Mouse (Mus musculus): ENCODE measurements at regions not wholly inside any gene's neighbourhood (a gene's known extent, or its start where the extent isn't known, plus 50 kb on each side); places are given as distances from the start of the nearest gene placed in this dataset.
A peak's percentile ranks its signal among the peaks of the same experiment; 100 is the strongest.

DNA sequence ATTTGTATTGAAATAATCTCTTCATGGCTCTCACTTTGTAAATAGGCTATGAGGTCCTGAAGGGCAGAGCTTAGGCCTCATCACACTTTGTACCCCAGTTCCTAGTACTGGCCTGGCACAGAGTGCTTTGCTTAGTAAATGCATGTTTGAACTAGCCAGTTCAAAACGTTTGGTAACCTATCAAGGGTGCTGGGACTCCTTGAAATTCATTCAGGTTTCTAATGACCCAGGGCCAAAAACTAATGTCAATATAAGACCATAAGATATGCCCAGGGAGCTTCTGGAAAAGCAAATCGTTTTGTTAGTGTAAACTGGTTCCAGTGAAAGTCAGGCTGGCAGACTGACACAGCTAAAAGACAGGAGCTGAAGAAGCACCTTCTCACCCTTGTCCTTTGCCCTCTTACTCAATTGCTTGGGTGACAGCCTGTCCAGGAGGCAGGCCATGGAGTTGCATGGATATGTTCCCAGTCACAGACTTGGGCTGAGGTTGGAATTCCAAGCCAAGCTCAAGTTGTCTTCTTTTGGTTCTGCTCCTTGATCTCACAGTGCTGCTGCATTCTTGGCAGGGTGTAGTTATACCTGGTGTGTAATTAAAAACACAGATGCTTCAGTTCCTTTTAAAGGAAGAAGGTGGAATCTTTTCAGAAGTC is 96.9 kb upstream of the Ar start:
- DNase-seq: peak; percentile 37

DNA sequence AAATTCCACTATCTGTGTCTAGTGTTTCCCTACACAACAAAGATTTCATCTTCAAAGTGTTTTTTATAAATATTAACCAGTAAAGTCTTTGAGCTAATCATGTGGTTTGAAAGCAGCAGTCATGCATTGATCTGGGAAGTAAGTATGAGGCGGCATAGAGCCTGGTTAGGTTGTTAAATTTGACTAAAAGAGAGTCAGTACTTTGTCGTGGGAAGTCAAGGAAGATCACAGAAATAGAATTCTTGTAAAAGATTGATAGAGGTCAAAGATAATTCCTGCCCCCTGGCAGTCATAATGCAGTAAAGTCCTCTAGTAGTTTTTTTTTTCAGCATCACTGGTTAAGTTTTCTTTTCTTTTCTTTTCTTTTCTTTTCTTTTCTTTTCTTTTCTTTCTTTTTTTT is 95.8 kb upstream of the Ar start:
- no peak for DNase-seq
